Mouse (Mus musculus) hindbrain, embryonic 10.5 days (tissue): ENCODE measurements at regions not wholly inside any gene's neighbourhood (a gene's known extent, or its start where the extent isn't known, plus 50 kb on each side); places are given as distances from the start of the nearest gene placed in this dataset.
A peak's percentile ranks its signal among the peaks of the same experiment; 100 is the strongest.

Experiments used
- DNase-seq: peaks from one replicate; pipeline ENCODE4 v3.0.0-alpha.2; 2017; ENCODE audit warnings: low spot score
- H3K27ac ChIP-seq: fragments of 300-500 bp; sonication (generic); 2 replicates; pipeline ENCODE4 v1.5.1; 2016; ENCODE audit warnings: mild to moderate bottlenecking, moderate library complexity
- H3K27me3 ChIP-seq: fragments of 300-500 bp; sonication (generic); 2 replicates; pipeline ENCODE4 v1.6.1; 2016; ENCODE audit warnings: mild to moderate bottlenecking; ENCODE audit not compliant: poor library complexity, insufficient read depth, severe bottlenecking
- H3K36me3 ChIP-seq: fragments of 300-500 bp; sonication (generic); 2 replicates; pipeline ENCODE4 v1.6.1; 2016; ENCODE audit warnings: mild to moderate bottlenecking, moderate library complexity
- H3K4me1 ChIP-seq: fragments of 300-500 bp; sonication (generic); replicated peaks from 2 replicates; pipeline ENCODE4 v1.6.1; 2016; ENCODE audit warnings: mild to moderate bottlenecking
- H3K4me3 ChIP-seq: fragments of 300-500 bp; sonication (generic); 2 replicates; pipeline ENCODE4 v1.5.1; 2016; ENCODE audit warnings: mild to moderate bottlenecking, moderate library complexity
- H3K9me3 ChIP-seq: fragments of 300-500 bp; sonication (generic); 2 replicates; pipeline ENCODE4 v1.6.1; 2016; ENCODE audit warnings: mild to moderate bottlenecking, moderate library complexity
- WGBS: fragments of 180-500 bp; shearing (Covaris S2); methylation state at CpG from one replicate; pipeline ENCODE4 v1.1.7; 2016; 5-methylcytosine and 5-hydroxymethylcytosine counted together

DNA sequence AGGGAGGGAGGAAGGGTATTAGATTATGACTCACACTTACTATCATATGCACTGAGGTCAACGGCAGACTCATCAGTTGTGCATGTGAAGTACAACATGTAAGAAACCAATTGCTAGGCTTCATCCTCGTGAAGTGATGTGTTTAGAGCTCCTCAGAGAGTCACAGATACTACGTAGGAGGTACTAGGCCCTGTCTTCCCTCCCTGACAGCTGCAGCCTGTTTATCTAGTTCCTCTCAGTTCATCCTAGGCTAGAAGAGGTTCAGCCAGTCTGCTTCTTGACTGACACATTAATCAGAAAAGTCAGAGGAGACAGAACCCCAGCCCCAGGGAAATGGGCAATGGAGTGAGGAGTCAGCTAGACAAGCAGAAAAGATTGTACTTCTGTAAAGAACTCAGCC lies 180.1 kb upstream of the Eya4 start:
- no peak overlapping the region for H3K4me3 ChIP-seq
- 88% methylated on average over 3 of the region's 3 CpGs for WGBS
- H3K27me3 ChIP-seq = no peaks in the 10 kb centered on the region
- H3K36me3 ChIP-seq = no peaks in the 10 kb centered on the region
- DNase-seq = no peak
- H3K4me1 ChIP-seq = no peaks in the 10 kb centered on the region
- H3K9me3 ChIP-seq = no peaks in the 10 kb centered on the region
- no peak overlapping the region for H3K27ac ChIP-seq

- Histone ChIP-seq H3K4me3 (no peak overlapping the region), H3K9me3 (no peaks in the 10 kb centered on the region), H3K36me3 (no peaks in the 10 kb centered on the region), H3K4me1 (no peaks in the 10 kb centered on the region), H3K27me3 (no peaks in the 10 kb centered on the region), H3K27ac (no peak overlapping the region)
- no peak for DNase-seq
These were observed 176.2 kb upstream of the Eya4 start for GRCm38 (mm10) chr10:23526796-23527195.

GRCm38 (mm10) chr10:23522664-23523063 lies 172.1 kb upstream of the Eya4 start:
- H3K4me1 ChIP-seq = no peaks in the 10 kb centered on the region
- H3K4me3 ChIP-seq = no peak overlapping the region
- WGBS = 69% methylated on average over 1 of the region's 1 CpGs
- DNase-seq = no peak
- H3K36me3 ChIP-seq = no peaks in the 10 kb centered on the region
- no peaks in the 10 kb centered on the region for H3K27me3 ChIP-seq
- H3K9me3 ChIP-seq = no peaks in the 10 kb centered on the region
- H3K27ac ChIP-seq = no peak overlapping the region

GRCm38 (mm10) chr10:23493647-23494046 lies 143.1 kb upstream of the Eya4 start:
- 91% methylated on average over 7 of the region's 7 CpGs for WGBS
- Histone ChIP-seq H3K36me3 (no peaks in the 10 kb centered on the region), H3K27me3 (no peaks in the 10 kb centered on the region), H3K4me1 (no peaks in the 10 kb centered on the region), H3K9me3 (no peaks in the 10 kb centered on the region), H3K27ac (no peak overlapping the region), H3K4me3 (no peak overlapping the region)
- DNase-seq = no peak

GRCm38 (mm10) chr10:23492971-23493370 lies 142.4 kb upstream of the Eya4 start:
- Histone ChIP-seq H3K36me3 (no peaks in the 10 kb centered on the region), H3K27ac (no peak overlapping the region), H3K27me3 (no peaks in the 10 kb centered on the region), H3K4me3 (no peak overlapping the region), H3K9me3 (no peaks in the 10 kb centered on the region), H3K4me1 (no peaks in the 10 kb centered on the region)
- WGBS = 77% methylated on average over 5 of the region's 5 CpGs
- DNase-seq = no peak

DNA sequence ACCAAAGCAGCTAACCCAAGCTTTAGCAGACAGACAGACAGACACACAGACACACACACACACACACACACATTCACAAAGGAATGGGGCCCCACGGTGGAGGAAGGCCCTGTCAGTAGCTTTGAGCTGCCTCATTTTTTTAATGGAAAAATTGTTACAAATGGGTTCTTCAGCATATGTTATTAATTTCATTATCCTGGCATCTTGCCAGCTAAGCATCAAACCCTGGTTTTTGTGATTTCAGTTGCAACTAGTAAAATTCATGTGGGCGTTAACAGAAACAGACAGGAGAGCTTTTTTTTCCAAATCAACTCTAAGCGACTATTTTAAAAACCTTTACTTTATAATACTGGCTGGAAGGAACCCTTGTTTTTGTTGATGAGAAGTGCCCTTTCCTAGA lies 138.4 kb upstream of the Eya4 start:
- Histone ChIP-seq H3K4me1 (no peaks in the 10 kb centered on the region), H3K27me3 (no peaks in the 10 kb centered on the region), H3K9me3 (no peaks in the 10 kb centered on the region), H3K4me3 (no peak overlapping the region), H3K36me3 (no peaks in the 10 kb centered on the region), H3K27ac (no peak overlapping the region)
- WGBS = 81% methylated on average over 3 of the region's 3 CpGs
- no peak for DNase-seq

GRCm38 (mm10) chr10:23480474-23480873 lies 129.9 kb upstream of the Eya4 start:
- DNase-seq = no peak
- Histone ChIP-seq H3K27ac (no peak overlapping the region), H3K4me3 (no peak overlapping the region), H3K36me3 (no peaks in the 10 kb centered on the region), H3K4me1 (no peaks in the 10 kb centered on the region), H3K9me3 (peaks cover 5% of the 10 kb centered on the region), H3K27me3 (no peaks in the 10 kb centered on the region)

GRCm38 (mm10) chr10:23478902-23479301 lies 128.3 kb upstream of the Eya4 start:
- DNase-seq = no peak
- Histone ChIP-seq H3K27ac (no peak overlapping the region), H3K36me3 (no peaks in the 10 kb centered on the region), H3K27me3 (no peaks in the 10 kb centered on the region), H3K9me3 (peaks cover 5% of the 10 kb centered on the region), H3K4me1 (no peaks in the 10 kb centered on the region), H3K4me3 (no peak overlapping the region)
- 89% methylated on average over 2 of the region's 2 CpGs for WGBS

GRCm38 (mm10) chr10:23477104-23477503 lies 126.5 kb upstream of the Eya4 start:
- no peak overlapping the region for H3K4me3 ChIP-seq
- no peaks in the 10 kb centered on the region for H3K27me3 ChIP-seq
- no peaks in the 10 kb centered on the region for H3K4me1 ChIP-seq
- H3K9me3 ChIP-seq = peaks cover 5% of the 10 kb centered on the region
- 89% methylated on average over 4 of the region's 4 CpGs for WGBS
- H3K36me3 ChIP-seq = no peaks in the 10 kb centered on the region
- H3K27ac ChIP-seq = no peak overlapping the region
- no peak for DNase-seq

- no peak for DNase-seq
- Histone ChIP-seq H3K36me3 (no peaks in the 10 kb centered on the region), H3K4me1 (peaks cover 17% of the 10 kb centered on the region; the same call in 1 of the 2 replicates), H3K27ac (no peak overlapping the region), H3K4me3 (no peak overlapping the region), H3K27me3 (no peaks in the 10 kb centered on the region), H3K9me3 (no peaks in the 10 kb centered on the region)
- WGBS = 94% methylated on average over 3 of the region's 3 CpGs
These were observed 100.4 kb upstream of the Eya4 start for GRCm38 (mm10) chr10:23450997-23451396.

GRCm38 (mm10) chr10:23450647-23450979 lies 100.0 kb upstream of the Eya4 start:
- no peaks in the 10 kb centered on the region for H3K36me3 ChIP-seq
- WGBS = 92% methylated on average over 3 of the region's 3 CpGs
- no peaks in the 10 kb centered on the region for H3K27me3 ChIP-seq
- H3K4me1 ChIP-seq = peaks cover 17% of the 10 kb centered on the region; the same call in 1 of the 2 replicates
- H3K27ac ChIP-seq = no peak overlapping the region
- no peak overlapping the region for H3K4me3 ChIP-seq
- no peaks in the 10 kb centered on the region for H3K9me3 ChIP-seq
- no peak for DNase-seq

DNA sequence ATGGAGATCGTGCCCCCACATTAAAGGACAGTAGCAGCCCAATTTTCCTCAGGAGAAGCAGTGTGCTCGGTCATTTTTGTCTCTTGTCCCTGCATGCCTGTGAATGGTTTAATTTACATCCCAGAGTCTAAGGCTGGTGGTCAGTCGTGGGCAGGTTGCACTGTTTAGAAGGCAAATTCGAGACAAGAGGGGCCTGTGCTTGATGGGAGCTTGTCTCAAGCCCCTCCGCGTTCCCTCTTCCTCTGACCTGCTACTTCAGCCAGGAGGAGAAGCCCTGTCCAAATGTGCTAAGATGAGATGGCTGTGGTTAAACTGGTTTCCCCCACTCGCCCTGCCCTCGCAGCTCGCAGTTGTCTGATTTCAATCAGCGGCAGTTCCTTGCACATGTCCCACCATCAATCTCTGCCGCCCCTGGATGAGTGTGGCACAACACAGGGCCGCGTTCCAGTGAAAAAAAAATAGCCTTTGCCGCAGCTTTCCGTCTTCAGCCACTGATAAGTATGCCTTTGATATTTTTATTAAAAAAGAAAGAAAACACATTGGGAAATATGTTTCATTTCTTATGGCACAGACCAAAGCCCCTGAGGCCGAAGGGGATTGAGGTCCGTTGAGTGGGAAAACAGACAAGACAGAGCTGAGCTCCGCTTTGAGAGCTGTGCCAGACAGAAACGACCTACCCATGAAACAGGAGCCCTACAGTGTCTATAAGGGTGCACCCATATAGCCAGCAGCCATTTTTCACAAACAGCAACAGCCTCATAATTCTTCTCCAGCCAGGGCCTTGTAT lies 99.5 kb upstream of the Eya4 start:
- 79% methylated on average over 19 of the region's 19 CpGs for WGBS
- Histone ChIP-seq H3K4me3 (no peak overlapping the region), H3K27me3 (no peaks in the 10 kb centered on the region), H3K4me1 (peaks cover 17% of the 10 kb centered on the region; the same call in 1 of the 2 replicates), H3K27ac (peak overlapping the region; percentile 70), H3K9me3 (no peaks in the 10 kb centered on the region), H3K36me3 (no peaks in the 10 kb centered on the region)
- peak; percentile 9 for DNase-seq

DNA sequence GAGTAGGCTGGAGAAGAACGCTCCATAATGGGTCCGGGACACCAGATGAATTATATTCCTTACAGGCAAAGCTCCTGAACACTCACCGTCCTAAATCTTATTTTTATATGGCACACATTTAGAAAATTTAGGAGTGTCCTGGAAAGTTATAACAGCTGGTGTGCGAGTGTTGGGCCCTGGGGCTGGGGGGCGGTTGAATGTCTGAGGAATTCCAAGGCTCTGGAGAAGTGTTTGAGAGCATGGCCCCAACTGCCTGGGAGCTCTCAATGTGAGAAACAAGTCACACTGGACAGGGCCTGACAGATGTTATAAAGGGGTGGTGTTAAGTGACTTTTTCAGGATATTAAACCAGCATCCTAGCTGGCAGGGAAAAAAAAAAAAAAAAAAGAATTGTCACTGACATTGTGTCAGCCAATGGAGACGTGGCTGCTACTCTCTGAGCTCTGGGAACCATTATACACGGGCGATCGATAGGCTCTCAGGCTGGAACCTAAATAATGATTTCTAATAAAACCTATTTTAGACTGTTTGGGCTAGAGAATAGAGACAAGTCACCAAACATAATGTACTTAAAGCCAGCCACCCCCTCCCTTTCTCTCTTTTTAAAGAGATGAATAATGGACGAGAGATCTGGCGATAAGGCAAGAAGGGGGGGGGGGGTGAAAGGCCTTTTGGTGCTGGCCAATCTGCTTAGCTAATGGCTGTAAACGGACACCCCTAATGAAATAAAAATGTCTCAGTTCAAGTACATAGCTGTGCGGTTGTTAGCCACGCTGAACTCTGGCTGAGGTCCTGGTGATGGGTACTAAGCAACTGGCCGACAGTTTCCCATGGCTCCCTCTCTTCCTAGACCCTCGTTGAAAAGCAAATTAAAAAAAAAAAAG lies 98.6 kb upstream of the Eya4 start:
- H3K27ac ChIP-seq = peak overlapping the region; percentile 70
- H3K4me3 ChIP-seq = peak overlapping the region; percentile 24; the same call in 1 of the 2 replicates
- no peaks in the 10 kb centered on the region for H3K36me3 ChIP-seq
- no peaks in the 10 kb centered on the region for H3K9me3 ChIP-seq
- H3K4me1 ChIP-seq = peaks cover 17% of the 10 kb centered on the region; the same call in 1 of the 2 replicates
- WGBS = 63% methylated on average over 16 of the region's 16 CpGs
- peak; percentile 15 for DNase-seq
- no peaks in the 10 kb centered on the region for H3K27me3 ChIP-seq
